Mouse (Mus musculus): ENCODE data around the gene Adrb1.
A peak's percentile ranks its signal among the peaks of the same experiment; 100 is the strongest.

The Adrb1 gene

GRCm38 (mm10) chr19:56721387-56722211 lies at the start of gene Adrb1:
Adrb1 (plus strand) TSS chr19:56722199.
- DNase-seq, result no peak

- DNase-seq, result no peak
These were observed 46.3 kb upstream of the Adrb1 start for GRCm38 (mm10) chr19:56675690-56676089.

GRCm38 (mm10) chr19:56676506-56676905 lies 45.5 kb upstream of the Adrb1 start:
- no peak for DNase-seq

GRCm38 (mm10) chr19:56677611-56678010 lies 44.4 kb upstream of the Adrb1 start:
- no peak for DNase-seq

GRCm38 (mm10) chr19:56678516-56678915 lies 43.5 kb upstream of the Adrb1 start:
- DNase-seq, result no peak

- DNase-seq, result no peak
These were observed 42.6 kb upstream of the Adrb1 start for GRCm38 (mm10) chr19:56679213-56679965.

GRCm38 (mm10) chr19:56679992-56680391 lies 42.0 kb upstream of the Adrb1 start:
- no peak for DNase-seq

- DNase-seq, result no peak
These were observed 39.7 kb upstream of the Adrb1 start for GRCm38 (mm10) chr19:56682297-56682696.

GRCm38 (mm10) chr19:56682843-56683242 lies 39.2 kb upstream of the Adrb1 start:
- DNase-seq, result no peak

- DNase-seq, result no peak
These were observed 36.5 kb upstream of the Adrb1 start for GRCm38 (mm10) chr19:56685515-56685914.

GRCm38 (mm10) chr19:56686218-56686617 lies 35.8 kb upstream of the Adrb1 start:
- peak; percentile 8 for DNase-seq

GRCm38 (mm10) chr19:56687026-56687635 lies 34.9 kb upstream of the Adrb1 start:
- no peak for DNase-seq

GRCm38 (mm10) chr19:56687676-56688075 lies 34.3 kb upstream of the Adrb1 start:
- DNase-seq, result no peak

GRCm38 (mm10) chr19:56688661-56689335 lies 33.2 kb upstream of the Adrb1 start:
- DNase-seq, result no peak

GRCm38 (mm10) chr19:56689493-56689892 lies 32.5 kb upstream of the Adrb1 start:
- no peak for DNase-seq

- no peak for DNase-seq
These were observed 30.9 kb upstream of the Adrb1 start for GRCm38 (mm10) chr19:56691103-56691502.

GRCm38 (mm10) chr19:56692451-56692850 lies 29.5 kb upstream of the Adrb1 start:
- DNase-seq, result no peak

GRCm38 (mm10) chr19:56697370-56698144 lies 24.4 kb upstream of the Adrb1 start:
- DNase-seq, result no peak

GRCm38 (mm10) chr19:56700848-56701247 lies 21.2 kb upstream of the Adrb1 start:
- no peak for DNase-seq

GRCm38 (mm10) chr19:56701404-56702033 lies 20.5 kb upstream of the Adrb1 start:
- DNase-seq, result peak; percentile 14

- no peak for DNase-seq
These were observed 20.0 kb upstream of the Adrb1 start for GRCm38 (mm10) chr19:56702039-56702438.
